Mouse (Mus musculus) kidney, postnatal 14 days (tissue): ENCODE data around the gene Rp2.

ENCODE experiments used
- DNase-seq: peaks from one replicate; pipeline ENCODE4 v3.0.0; 2022; ENCODE audit warnings: mixed read lengths

Rp2 gene

GRCm38 (mm10) chrX:20425839-20426449 is 61.7 kb downstream of the Rp2 start:
- peak; percentile 40 for DNase-seq
